Mouse (Mus musculus): ENCODE measurements around the gene Cltb. TPM values are rescaled to one million over a fixed set of nuclear protein-coding genes. Genes with fewer than 3 reads are reported as not detected.

Cltb gene
- 338 and 377 TPM in 2 replicates for polyA plus RNA-seq (2015; fragmentation: Nextera tagmentation; extraction: Ambion mirVana)

GRCm38 (mm10) chr13:54610972-54611754 lies at the start of gene Cltb:
Gene Cltb (minus strand): TSS chr13:54611344.

GRCm38 (mm10) chr13:54621155-54621932 lies 10.2 kb upstream of the Cltb start, which contains the start of gene Faf2:
Gene Faf2 (plus strand): TSS chr13:54621784.

GRCm38 (mm10) chr13:54589996-54590951 lies 20.9 kb downstream of the Cltb start, which contains the start of the genes Nop16 and Higd2a:
Gene Nop16 (minus strand): TSS chr13:54590090.
Gene Higd2a (plus strand): TSS chr13:54590207.

GRCm38 (mm10) chr13:54574854-54575481 lies 36.2 kb downstream of the Cltb start, which contains the start of gene Arl10:
Gene Arl10 (plus strand): TSS chr13:54575015.

GRCm38 (mm10) chr13:54565201-54565581 lies 46.0 kb downstream of the Cltb start, which contains the start of gene 4833439L19Rik:
Gene 4833439L19Rik (minus strand): TSS chr13:54565435.

Small RNAs within 50 kb of the gene (microRNA-seq; reads per million reads assigned to microRNA genes)
- gene Gm24195 = not detected

Other genes starting within 250 kb of the Cltb start
- 26.0 and 35.5 TPM in 2 replicates for gene Cplx2, start 240.0 kb downstream of the Cltb start, polyA plus RNA-seq (2015; fragmentation: Nextera tagmentation; extraction: Ambion mirVana)
- gene Thoc3, start 142.5 kb downstream of the Cltb start, polyA plus RNA-seq (2015; fragmentation: Nextera tagmentation; extraction: Ambion mirVana) = 80.2 and 88.1 TPM in 2 replicates
- 12.1 and 12.6 TPM in 2 replicates for gene Simc1, start 107.6 kb downstream of the Cltb start, polyA plus RNA-seq (2015; fragmentation: Nextera tagmentation; extraction: Ambion mirVana)
- 202 and 212 TPM in 2 replicates for gene 4833439L19Rik, start 45.9 kb downstream of the Cltb start, polyA plus RNA-seq (2015; fragmentation: Nextera tagmentation; extraction: Ambion mirVana)
- 68.5 and 72.5 TPM in 2 replicates for gene Arl10, start 36.3 kb downstream of the Cltb start, polyA plus RNA-seq (2015; fragmentation: Nextera tagmentation; extraction: Ambion mirVana)
- 54.0 and 56.1 TPM in 2 replicates for gene Nop16, start 21.3 kb downstream of the Cltb start, polyA plus RNA-seq (2015; fragmentation: Nextera tagmentation; extraction: Ambion mirVana)
- 356 and 375 TPM in 2 replicates for gene Higd2a, start 21.1 kb downstream of the Cltb start, polyA plus RNA-seq (2015; fragmentation: Nextera tagmentation; extraction: Ambion mirVana)
- 63.5 and 68.2 TPM in 2 replicates for gene Faf2, start 10.4 kb upstream of the Cltb start, polyA plus RNA-seq (2015; fragmentation: Nextera tagmentation; extraction: Ambion mirVana)
- gene Rnf44, start 82.6 kb upstream of the Cltb start, polyA plus RNA-seq (2015; fragmentation: Nextera tagmentation; extraction: Ambion mirVana) = 62.0 and 62.8 TPM in 2 replicates
- gene Cdhr2, start 90.1 kb upstream of the Cltb start, polyA plus RNA-seq (2015; fragmentation: Nextera tagmentation; extraction: Ambion mirVana) = 0.30 and 0.43 TPM in 2 replicates
- gene Gprin1, start 138.5 kb upstream of the Cltb start, polyA plus RNA-seq (2015; fragmentation: Nextera tagmentation; extraction: Ambion mirVana) = 23.6 and 26.8 TPM in 2 replicates
- gene Sncb, start 155.3 kb upstream of the Cltb start, polyA plus RNA-seq (2015; fragmentation: Nextera tagmentation; extraction: Ambion mirVana) = 254 and 271 TPM in 2 replicates
- gene Eif4e1b, start 172.7 kb upstream of the Cltb start, polyA plus RNA-seq (2015; fragmentation: Nextera tagmentation; extraction: Ambion mirVana) = not detected in 2 replicates
- gene Tspan17, start 178.0 kb upstream of the Cltb start, polyA plus RNA-seq (2015; fragmentation: Nextera tagmentation; extraction: Ambion mirVana) = 184 and 193 TPM in 2 replicates